Mouse (Mus musculus) mouse trophoblast stem cell (cell line): ENCODE results near the gene Gnaq.
"Not testable (repeated sequence)": the region's sequence is repeated elsewhere in the genome, so short reads cannot be mapped to it uniquely, and the experiment has no call there.

Experiments used
- in situ Hi-C, 2 experiments: fragments of 300-500 bp; cut with MseI, MboI; formaldehyde crosslinking; loops; 2 replicates in 1 of 2; 3 replicates in 1 of 2; pipeline ENCODE4 v1.15.1; 2025

Gene Gnaq

GRCm38 (mm10) chr19:16142990-16143389, 10.4 kb downstream of the Gnaq start:
- in situ Hi-C loops = no loop called here

DNA sequence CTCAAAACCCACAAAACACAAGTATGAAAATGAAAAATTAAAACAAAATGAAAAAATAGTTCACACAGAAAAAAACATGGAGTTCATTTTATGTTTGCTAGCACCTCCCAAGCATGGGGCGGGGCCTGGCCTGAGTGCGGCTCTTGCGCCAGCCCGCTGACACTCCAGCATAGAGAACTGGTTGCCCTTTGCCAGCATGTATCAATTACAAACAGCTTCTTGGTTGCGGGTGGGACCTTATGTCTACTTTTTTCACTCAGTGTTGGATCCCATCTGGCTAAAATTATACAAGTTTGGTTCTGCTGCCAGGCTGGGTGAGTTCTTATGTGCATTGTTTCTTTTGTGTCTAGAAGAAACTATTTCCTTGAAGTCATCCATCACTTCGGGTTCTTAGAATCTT, 14.8 kb downstream of the Gnaq start:
- in situ Hi-C loops = no loop called here

- in situ Hi-C loops = no loop called here
Measured at GRCm38 (mm10) chr19:16149094-16149493, 16.5 kb downstream of the Gnaq start.

- in situ Hi-C loops = no loop called here
Measured at GRCm38 (mm10) chr19:16150328-16150727, 17.7 kb downstream of the Gnaq start.

GRCm38 (mm10) chr19:16153851-16154250, 21.2 kb downstream of the Gnaq start:
- in situ Hi-C loops = no loop called here

GRCm38 (mm10) chr19:16154480-16154879, 21.8 kb downstream of the Gnaq start:
- in situ Hi-C loops = no loop called here

DNA sequence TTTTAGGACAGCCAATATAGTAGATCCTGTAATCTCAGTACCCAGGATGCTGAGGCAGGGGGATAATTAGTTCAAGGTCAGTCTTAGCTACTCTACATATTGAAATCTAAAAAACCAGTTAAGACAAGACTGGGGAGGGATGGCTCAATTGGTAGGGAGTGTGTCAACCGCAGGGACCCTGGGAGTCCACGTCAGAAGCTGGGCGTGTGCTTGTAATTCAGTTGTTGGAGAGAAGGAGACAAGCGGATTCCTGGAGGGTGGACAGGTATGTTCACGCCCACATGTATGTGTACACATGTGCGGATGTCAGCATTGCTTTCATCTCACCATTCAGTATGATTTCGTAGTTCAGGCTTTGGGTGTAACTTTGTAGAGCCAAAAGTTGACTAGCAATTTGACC, 24.5 kb downstream of the Gnaq start:
- in situ Hi-C loops = no loop called here

DNA sequence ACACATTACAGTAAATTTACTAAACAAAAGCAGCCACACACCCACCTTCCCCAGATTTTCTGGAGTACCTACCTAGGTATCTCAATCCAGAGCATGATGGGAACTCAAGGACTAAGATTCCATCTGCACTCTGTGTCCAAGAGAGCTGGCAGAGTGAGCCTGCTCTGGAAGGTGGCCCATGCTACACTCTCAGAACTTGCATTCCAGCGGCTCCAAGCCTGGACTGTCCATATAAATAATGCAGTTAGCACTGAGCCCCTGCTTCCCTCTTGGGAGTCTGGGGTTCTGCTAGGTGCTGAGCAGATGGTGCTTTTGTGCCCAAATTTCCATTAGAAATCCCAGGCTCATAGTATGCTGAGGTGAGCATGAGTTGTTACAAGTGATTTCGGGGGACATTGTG, 28.1 kb downstream of the Gnaq start:
- in situ Hi-C loops = no loop called here

GRCm38 (mm10) chr19:16161222-16161621, 28.6 kb downstream of the Gnaq start:
- in situ Hi-C loops = no loop called here

- in situ Hi-C loops = not testable (repeated sequence)
Measured at GRCm38 (mm10) chr19:16164396-16164795, 31.8 kb downstream of the Gnaq start.

DNA sequence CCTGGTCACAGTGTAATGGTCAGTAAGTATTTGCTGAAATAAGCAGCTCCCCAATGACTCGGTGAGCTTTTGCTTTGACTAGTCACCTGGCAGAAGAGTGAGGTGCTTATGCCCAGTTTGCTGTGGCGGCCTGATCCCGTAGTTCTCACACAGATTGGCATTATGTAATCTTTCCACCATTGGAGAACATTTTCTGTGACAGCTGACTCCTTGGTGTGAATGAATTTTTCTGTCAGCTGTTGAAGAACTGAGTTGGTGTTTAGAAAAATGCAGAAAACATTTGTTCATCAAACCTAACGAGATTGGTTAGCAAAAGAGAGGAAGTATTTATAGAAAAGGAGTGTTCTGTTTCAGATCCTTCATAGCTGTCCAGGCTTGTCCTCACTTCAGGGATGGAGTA, 34.6 kb downstream of the Gnaq start:
- in situ Hi-C loops = no loop called here

GRCm38 (mm10) chr19:16168192-16168591, 35.6 kb downstream of the Gnaq start:
- in situ Hi-C loops = no loop called here

DNA sequence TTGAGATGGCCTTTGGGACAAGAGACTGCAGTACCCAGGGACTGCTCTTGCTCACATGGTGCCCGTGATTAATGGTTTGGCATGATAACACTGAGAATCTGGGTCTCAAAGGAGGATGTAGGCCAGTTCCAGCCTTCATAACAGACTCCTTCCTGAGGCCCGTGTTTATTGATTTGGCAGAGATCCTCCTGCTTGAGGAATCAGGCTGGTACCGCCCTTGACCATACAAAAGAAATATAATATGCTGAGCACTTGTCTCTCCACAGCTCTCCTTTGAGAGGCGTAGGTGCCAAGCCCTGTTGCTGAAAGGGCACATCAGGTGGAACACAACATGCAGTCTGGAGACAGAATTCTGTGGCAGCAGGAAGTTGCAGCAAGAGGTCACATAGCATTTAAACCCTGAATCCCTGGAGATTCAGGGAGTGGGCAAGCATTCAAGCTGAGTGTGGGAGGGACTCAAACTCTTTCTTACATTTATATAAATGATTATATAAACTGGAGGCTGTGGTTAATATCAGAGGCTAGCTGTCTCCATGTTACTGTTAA, 36.1 kb downstream of the Gnaq start:
- in situ Hi-C loops = no loop called here

DNA sequence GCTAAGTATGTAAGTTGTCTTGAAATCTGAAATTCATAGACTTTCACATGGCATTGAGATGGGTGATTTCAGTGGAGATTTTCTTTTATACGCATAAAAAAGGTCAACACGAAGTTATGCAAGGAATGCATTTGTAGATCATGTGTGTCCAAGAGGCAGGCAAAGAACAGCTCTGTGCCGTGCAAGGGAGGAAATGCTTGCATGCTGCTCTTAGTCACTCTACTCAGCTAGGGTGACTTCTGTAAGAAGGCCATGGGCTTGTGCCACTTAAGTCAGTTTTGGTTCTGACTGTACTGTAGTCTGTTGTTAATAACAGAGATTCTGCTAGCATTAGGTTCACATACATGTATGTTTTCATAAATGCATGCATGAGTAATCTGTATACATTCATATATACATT, 38.1 kb downstream of the Gnaq start:
- in situ Hi-C loops = no loop called here

GRCm38 (mm10) chr19:16173721-16174120, 41.1 kb downstream of the Gnaq start:
- in situ Hi-C loops = no loop called here

DNA sequence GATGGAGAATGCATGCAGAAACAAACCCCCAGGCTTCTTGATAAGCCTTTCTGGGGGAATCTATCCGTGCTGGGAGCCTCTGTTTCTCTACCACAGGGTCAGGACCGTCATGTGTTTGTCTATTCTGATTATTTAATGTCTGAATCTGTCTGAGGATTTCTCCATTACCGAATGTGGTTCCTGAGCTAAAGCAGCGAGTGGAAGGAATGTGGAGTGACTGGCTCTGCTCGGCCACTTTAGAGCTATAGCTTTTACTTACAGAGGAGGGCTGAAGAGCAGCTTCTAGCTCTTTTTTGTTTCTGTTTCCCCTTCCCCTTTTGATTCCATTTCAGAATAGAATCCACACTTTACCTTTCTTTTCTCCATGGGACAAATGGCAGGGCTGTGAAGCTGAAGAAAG, 43.8 kb downstream of the Gnaq start:
- in situ Hi-C loops = no loop called here

- in situ Hi-C loops = no loop called here
Measured at GRCm38 (mm10) chr19:16177139-16177727, 44.6 kb downstream of the Gnaq start.

DNA sequence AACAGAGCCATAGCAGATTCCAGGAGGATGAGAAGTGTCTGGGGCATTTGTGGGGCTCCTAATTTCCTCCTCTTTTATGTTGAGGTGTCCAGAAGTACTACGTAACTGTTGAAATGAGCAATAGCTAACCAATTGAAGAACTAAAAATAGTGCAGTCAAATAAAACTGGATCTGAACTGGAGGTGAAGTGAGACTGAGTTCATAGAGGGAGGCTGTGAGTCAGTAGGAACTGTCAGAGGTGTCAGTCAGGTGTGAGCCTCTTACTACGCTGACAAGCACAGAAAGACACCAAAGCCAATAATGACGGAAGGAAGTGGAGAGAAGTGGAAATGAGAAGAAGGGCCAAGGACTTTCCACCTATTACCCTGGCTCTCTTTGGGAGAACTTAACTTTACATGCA, 48.6 kb downstream of the Gnaq start:
- in situ Hi-C loops = no loop called here

DNA sequence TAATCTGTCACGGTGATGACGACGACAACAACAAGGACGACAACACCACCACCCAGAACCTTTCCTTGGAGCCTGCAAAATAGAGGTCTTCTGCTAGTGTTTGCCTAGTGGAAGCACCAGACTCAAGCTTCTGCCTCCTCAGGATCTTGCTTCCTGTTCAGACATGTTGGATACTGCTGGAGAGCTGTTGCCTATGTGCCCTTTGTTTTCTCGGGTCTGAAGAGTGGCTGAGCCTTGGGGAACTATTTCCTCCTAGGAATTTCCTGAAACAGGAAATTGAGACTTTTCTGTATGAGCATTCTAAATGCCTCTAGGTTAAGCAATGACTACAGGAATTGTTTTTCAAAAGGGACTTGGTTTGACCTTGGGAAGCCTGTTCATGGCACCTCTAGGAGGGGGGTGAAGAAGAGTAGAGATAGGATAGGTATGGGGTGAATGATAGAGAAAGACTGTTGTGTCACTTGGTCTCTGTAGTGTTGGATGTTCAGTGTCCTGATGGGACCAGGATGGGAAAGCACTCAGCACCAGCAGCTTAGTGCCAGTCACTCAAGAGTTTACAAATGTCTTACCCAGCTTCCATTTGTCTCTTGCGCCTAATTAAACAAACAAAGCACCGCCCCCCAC, 49.3 kb downstream of the Gnaq start:
- in situ Hi-C loops = no loop called here

DNA sequence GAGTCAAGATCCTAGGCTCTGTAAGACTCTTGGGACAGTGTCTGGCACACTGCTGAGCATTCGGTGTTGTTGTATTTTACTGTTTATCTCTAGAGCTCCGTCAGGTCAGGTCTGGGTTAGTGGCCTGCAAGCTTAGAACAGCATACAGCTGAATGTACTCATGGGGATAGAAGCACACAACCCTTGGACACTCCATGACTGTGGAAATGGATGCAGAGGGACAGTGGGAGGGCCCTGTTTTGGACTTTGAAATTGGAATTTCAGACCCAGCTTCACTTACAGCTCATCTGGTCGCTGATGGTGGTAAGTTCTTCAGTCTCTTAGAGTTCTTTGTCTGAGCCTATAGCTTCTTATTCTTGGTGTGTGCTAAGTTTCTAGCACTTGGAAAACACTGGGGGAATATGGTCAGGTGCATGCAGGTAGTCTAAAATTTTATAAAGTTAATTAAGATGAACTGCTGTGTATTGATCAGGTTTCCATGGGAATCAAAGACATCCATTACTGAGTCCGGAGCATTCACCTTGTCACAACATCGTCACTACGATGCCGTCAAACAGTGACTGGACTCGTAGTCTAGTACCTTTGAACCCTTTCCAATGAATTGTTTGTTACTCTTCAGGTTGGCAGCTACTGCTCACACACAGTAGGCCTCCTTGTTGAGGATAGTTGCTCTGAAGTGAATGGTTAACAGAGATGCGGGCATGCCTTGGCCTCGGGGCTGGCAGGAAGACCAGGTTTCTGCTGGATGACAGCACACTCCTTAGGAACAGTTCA, 51.1 kb downstream of the Gnaq start:
- in situ Hi-C loops = no loop called here

DNA sequence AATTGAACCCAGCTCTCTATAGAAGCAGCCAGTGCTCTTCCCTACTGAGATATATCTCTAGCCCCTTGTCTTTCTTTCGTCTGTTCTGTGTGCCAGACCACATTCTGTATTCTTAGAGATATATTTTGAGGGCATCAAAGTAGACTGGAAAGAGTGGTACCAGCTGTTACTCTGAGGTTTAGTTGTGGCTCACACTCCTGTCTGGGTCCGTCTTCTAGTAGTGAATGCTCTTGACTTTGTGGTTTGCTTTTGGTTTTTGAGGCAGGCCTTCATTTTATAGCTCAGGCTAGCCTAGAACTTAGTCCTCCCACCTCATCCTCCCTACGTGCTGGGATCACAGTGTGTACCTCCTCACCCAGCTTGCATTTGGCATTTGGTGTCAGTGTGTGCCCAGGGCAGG, 54.4 kb downstream of the Gnaq start:
- in situ Hi-C loops = no loop called here

- in situ Hi-C loops = no loop called here
Measured at GRCm38 (mm10) chr19:16187952-16188351, 55.3 kb downstream of the Gnaq start.
